Mouse (Mus musculus): Measurements from ENCODE around the gene Chchd6.

Chchd6 gene

DNA sequence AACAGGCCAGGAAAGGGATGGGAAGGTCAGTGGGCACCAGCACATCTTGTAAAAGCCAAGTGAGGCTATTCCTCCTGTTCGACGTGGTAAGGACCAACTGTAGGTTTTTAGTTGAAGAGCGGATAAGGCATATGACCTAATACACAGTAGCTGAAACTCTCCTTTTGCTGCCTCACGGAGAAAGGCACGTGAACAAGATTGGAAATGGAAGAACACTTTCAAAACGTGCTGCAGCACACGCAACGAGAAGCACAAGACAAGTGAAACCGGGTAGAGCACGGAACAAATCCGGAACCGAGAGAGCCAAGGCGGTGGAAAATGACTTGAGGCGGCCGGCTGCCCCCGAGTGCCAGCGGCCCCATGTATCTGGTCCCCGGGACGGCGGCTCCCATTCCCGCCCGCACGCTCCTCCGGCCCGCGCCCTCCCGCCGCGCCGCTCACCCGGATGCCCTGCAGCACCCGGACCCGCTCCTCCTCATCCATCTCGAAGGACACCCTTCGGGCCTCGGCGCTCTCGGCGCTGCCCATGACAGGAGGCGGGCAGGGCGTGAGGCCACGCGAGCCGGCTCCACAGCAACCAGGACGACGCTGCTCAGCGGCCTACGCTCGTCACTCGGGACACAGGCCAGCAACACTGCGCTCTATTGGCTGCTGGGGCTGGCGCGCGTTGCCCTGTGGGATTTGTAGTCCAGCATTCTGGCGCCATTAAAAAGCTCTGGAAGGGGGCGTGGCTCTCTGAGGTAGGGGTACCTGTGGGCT is at the start of gene Chchd6:
TSS of gene Chchd6 (minus strand) at position 635 of the 759 bp plus-strand sequence.
- peak; percentile 84 for DNase-seq (ENCODE audit: low read depth)

DNA sequence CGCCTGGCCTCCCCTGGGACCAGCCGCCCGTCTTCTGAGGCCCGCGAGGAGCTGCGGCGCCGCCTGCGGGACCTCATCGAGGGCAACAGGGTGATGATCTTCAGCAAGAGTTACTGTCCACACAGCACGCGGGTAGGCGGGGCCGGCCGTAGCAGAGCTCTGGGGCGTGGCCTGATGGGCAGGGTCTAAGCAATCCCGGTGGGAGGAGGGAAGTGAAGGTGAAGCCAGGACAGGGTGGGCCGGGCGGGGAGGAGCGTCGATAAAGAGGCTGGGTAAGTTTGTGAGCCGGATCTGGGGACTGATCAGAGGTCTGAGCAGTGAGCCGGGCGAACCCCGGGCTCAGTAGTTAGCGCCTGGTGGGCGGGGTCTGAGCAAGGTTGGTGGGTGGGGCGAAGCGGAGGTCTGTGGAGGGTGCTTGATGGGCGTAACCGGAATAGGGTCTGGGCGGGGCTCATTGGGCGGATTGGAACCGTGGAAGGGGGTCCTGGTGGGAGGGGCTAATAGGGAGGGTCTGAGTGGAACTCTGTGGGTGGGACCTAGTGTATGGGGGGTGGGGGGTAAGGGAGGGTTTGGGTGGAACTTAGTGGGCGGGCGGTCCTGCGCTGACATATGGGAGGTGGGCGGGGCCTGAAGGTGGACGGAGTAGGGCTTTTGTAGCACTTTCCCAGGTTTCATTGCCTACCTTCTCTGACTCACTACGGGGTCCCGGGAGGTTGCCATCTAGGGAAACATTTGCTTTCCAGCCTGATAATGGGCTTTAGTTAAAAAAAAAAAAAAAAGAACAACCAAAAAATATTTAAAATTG is 49.0 kb upstream of the Chchd6 start:
- peak; percentile 87 for DNase-seq (ENCODE audit: low read depth)

DNA sequence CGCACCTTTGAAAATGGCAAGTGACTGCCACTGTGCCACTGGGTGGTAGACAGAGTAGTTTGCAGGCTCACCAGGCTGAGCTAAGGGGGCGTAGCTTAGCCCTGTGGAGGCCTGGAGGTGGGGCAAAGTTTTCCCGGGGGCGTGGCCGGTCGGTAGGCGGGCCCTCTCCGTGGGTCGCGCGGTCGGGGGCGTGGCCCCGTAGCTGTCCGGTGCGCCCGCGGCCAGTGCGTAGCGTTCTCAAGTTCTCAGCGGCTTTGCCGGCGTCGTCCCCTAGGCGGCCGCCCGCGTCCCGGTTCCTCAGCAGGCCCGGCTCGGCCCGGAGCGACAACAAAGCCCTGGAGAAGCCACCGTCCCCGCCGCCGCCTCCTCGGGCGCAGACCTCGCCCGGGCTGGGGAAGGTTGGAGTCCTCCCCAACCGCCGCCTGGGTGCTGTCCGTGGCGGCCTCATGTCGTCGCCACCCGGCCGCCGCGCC is 48.4 kb upstream of the Chchd6 start, which contains the start of gene Txnrd3:
TSS of gene Txnrd3 (plus strand) at position 191 of the 473 bp plus-strand sequence.
- DNase-seq (ENCODE audit: low read depth), result peak; percentile 72

DNA sequence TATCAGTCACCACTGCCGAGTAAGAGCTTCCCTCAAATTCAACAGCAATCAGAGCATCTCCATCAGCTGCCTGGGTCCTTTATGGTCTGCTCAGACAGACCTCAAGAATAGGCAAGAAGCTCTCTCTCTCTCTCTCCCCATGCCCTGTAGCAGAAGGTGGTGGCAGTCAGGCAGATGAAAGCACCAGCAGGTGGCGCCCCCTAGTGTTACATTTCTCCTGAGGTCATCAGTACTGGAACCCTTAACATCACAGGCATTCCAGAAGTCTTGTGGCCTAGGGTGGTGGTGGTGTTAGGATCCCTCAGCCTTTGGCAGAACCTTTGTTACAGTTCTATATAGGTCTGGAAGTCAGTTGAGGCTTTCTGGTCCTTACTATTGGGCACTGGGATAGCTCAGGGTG is 43.6 kb upstream of the Chchd6 start:
- peak; percentile 38 for DNase-seq (ENCODE audit: low read depth)

DNA sequence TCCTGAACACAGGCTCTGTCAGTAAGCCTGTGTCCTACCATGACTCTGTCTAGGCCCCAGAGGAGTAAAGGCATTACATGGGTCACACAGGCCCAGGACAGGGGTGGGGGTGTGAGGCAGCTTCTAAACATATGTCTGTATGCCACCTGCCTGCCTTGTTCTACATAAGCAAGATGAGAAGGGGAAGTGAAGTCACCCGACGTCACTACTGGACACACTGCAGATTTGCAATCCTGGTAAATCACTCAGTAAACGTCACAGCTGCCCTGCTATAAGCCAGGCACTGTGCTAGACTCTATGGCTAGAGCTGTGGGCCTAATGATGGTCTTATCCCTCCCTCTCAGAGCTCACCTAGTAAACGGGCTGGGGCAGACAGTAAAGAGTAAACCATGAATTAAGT is 42.5 kb upstream of the Chchd6 start:
- DNase-seq (ENCODE audit: low read depth), result no peak

DNA sequence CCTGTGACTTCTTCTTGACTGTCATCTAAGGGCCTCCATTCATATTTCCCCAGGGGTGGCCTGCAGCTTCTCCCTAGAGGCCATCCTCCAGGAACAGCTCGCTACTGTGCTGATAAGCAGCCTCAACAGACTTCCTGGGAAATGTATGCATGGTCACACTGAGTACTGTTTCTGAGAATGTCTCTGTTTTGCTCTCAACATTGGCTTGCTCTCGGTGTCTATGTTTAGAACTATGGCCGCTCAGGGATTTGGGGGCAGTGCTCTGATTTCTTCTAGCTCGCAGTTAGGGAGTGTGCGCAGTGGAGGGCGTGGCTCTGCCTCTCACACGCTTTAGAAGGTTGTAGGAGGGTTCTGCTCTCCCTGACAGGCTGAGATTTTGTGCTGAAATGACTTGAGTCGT is 38.9 kb upstream of the Chchd6 start:
- DNase-seq (ENCODE audit: low read depth), result no peak

DNA sequence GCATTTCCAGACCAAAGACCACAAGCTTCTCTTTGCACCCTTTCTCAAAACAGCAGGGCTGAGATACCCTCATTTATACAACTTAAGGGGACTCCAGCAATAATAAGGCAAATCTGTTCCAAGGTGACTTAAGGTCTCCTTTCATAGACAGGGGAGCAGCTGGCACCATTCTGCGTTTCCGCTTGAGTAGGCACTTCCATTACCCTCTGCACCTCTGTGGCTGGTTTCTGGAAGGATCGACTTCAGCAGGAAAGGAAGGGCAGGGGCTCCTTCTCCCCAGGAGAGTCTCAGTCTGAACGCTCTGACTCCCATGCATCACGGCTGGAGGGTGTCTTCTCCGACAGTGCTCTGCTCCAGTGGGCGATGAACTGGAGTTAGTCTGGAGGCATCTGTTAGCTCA is 37.7 kb upstream of the Chchd6 start:
- DNase-seq (ENCODE audit: low read depth), result no peak

DNA sequence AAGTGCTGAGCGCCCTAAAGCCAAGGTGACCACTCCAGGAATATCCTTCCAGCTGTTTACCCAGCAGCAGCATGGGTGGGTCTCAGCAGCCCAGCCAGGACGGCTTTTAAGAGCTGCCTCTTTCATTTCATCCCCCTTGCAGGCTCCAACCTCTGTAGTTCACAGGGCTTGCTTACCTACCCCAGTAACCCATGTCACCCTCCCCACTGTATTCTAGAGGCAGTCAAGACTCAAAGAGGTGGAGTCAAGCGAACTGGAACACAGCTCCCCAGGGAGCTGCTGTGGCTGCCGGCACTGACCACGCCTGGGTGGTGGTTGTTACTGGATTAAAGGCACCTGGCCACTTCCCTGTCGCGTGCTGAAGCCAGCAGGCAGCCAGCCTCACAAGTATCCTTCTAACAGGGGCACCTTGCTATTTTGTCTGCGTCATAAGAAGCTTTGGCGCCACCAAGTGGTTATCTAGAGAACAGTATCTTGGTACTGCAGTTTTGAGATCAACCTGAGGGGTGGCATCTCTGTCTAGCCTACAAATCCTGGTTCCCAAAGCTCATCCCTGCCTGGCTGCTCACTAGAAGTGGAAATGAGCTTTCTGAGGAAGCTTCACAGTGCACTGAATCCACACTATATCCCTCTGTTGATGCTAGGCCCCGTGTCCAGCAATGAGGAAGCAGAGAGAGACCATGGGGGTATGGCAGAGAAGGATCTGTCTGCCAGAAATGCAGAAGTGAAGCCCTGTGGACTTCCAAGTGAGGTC is 36.5 kb upstream of the Chchd6 start:
- DNase-seq (ENCODE audit: low read depth), result peak; percentile 51

DNA sequence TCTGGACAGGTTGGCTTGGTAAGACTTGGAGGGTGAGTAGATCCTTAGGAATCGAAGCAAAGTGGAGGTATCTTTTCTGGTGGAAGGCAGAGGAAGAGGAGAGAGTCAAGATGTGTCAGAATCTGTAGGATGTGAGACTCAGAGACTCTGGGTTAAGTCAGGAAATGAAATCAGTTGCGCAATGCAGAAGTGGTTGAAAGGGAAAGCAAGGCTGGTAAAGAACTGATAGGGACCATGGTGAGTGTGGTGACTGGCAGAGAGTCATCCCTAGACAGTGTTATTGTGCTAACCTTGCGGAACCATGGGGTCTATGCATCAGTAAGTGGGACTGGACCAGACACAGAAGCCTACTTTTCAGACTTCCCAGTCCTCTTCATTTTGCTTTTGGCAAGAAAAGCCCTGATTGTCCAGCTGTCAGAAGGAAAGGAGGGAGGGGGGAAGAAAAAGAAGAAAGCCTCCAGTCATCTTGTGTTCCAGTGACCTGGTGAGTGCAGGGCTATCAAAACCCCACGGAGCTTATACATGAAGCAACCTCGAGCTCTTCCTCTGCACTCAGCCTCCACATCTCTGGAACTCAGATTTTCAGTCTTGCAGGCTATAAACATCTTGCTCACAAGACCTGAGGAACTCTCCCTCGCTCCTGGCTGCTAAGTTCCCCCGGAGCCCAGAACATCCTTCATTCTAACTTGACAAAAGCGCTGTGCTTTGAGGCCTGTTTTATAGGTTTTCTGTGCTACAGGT is 32.8 kb upstream of the Chchd6 start:
- no peak for DNase-seq (ENCODE audit: low read depth)

DNA sequence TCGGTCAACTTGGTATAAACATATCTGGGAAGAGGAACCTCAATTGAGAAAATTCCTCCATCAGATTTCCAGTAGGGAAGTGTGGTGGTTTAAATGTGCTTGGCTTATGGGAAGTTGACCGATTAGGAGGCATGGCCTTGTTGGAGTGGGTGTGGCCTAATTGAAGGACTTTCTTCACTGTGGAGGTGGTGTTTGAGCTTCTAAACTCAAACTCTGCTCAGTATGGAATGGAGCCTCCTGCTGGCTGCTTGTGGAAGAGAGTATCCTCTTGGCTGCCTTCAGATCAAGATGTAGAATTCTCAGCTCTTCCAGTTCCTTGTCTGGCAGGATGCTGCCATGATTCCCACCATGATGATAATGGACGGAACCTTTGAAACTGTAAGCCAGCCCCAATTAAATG is 27.2 kb upstream of the Chchd6 start:
- DNase-seq (ENCODE audit: low read depth), result no peak

DNA sequence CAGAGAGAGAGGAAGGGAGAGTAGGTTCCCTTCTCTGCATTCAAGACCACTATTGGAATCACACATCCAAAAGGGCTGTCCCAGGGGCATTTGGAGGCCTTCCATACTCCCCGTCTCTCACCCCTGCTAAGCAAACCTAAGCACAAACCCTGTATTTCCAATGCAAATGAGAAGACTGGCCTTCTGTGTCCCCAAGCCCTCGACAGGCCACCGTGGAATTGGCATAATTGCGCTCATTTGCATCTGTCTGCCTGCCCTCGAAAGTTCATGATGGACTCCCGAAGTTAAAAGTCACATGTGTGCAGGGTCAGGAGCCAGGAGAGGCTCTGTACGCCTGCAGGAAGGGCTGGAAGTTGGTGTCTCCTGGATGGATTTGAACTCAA is 19.9 kb upstream of the Chchd6 start:
- no peak for DNase-seq (ENCODE audit: low read depth)

DNA sequence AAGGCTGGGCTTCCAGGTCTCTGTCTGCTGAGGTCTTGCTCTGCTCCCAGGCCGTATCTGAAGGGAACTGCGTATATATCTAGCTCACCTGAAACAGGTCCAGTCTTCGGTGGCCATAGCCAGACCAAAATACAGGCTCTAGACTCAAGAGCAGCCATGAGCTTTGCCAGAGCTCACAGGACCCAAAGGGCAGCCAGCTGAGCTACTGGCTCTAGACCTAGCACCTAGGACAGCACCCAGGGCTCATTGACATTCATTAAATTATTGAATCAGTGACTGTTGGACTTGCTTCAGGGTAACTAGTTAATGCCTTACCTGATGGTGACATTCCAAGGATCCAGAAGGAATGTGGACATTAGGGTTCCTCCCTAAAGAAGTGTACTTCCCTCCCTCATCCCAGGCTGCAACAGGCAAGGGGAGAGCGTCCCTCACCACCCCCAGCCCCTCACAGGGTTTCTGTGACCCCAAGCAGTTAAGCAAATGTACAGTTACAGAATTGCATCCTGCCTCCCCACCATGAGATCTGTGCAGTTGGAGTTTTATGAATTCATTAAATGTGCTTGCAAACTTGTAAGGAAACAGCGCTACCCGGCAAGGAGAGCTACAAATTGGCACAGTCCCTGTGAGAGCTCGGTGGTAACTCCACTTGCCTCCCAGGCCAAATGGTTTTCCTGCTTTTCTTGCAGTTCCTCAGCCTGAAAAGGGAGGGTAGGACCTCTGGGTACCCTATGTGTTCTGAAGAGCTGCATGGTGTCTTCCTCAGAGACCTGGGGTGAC is 19.3 kb upstream of the Chchd6 start:
- no peak for DNase-seq (ENCODE audit: low read depth)

DNA sequence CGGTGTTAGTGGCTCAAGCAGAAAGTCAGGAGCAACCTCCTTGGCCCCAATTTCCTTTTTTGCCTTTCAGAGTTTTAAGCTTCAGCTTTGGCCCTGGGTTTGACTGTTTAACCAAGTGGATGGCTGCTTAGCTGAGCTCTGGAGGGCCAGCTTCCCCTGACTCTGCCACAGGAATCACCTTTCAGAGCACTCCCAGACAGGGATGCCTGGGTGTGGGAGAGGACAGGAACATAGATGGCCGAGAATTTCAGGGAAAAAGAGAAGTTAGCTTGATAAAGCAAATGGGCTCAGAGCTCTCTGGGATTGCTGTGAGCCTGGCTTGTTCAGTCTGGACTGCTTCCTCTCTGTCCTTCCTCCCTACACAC is 18.6 kb upstream of the Chchd6 start:
- no peak for DNase-seq (ENCODE audit: low read depth)

DNA sequence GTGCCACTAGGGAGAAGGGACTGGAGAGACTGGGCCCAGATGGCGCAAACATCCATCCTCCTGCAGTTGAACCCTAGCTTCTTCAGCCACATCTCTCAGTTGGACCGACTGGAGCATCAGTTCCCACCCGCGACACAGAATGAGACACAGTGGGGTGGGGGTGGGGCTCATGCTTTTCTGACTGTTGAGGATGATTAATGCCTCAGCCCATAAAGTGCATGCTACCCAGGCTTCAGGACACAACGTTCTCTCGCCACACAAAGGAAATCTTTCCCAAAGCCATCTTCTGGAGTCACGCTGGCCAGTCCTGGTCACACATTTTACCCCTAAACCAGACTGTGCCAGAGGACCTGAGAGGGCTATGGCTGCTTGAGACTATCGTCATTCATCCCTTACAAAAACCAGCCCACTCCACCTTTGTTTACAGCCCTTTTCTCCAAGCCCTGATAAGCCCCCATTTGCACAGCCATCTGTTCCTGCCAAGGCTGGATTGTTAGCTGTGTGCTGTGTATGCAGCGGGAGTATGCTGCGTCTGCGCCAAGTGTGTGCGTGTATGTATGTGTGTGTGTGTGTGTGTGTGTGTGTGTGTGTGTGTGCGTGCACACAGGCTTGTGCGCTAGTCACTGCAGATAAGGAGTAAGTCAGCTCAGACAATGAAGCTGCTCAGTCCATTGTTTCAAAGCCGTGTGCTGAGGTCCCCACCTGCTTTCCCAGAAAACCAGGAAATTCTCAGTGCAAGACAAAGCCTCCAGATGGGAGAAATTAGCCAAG is 18.1 kb upstream of the Chchd6 start:
- no peak for DNase-seq (ENCODE audit: low read depth)

DNA sequence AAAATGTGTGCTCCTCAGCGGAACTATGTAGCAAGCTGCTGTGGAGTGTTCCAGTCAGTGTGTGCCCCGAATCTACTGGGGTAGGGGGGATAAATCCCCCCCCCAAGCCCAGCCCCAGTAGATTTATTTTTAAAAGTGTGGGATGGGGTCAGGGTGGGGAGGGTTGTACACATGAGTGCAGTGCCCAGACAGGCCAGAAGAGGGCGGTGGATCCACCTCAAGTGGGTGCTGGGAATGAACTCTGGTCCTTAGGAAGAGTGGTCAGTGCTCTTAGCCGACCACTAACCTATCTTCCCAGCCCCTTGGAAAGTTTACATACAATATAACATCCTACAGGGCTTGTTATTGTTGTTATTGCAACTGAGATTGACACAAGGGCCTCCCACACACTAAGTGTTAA is 12.5 kb upstream of the Chchd6 start:
- no peak for DNase-seq (ENCODE audit: low read depth)

DNA sequence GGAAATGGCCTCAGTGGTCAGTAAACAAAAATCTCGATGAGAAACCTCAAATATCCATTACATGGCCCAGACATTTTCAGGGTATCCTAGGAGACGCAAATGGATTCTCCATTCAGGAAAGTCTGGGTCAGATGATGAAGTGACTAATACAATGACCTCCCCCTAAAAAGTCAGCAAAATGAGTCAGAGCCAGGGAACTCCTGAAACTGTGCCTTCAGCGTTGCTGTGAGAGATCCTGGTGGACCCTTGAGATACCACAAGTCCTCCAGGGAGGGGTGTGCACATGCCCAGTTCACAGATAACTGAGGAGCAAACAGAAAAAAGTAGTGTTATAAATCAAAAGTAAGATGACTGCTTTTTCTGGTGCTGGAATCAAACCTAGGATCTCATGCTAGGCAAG is 10.6 kb upstream of the Chchd6 start:
- DNase-seq (ENCODE audit: low read depth), result no peak

DNA sequence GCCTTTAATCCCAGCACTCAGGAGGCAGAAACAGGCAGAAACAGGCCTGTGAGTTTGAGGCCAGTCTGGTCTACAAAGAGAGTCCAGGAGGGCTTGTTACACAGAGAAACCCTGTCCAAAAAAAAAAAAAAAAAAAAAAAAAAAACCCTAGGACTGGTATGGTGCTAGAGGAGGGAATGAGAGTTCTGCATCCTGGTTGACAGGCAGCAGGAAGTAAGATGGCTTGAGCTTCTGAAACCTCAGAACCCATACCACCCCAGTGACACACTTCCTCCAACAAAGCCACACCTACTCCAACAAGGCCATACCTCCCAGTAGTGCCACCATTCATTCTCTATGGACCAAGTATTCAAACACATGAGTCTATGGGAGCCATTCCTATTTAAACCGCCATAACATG is 1.1 kb upstream of the Chchd6 start:
- no peak for DNase-seq (ENCODE audit: low read depth)

DNA sequence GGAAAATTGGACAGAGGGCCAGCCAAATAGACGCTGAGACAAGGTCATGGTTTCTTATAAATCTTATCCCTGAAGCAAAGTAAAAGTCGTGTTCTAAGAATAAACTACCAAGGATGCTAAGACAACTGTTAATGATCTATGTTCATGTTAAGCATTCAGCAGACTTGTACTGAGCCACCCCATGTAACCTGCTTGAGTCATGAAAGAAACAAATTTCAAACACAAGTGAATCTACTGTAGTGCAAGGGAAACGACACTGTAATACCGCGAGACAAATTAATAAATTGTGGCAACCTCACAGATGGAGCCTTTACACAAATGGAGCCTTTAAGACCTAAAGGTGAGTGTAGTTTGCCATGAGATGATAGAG is 310 bp upstream of the Chchd6 start:
- no peak for DNase-seq (ENCODE audit: low read depth)

DNA sequence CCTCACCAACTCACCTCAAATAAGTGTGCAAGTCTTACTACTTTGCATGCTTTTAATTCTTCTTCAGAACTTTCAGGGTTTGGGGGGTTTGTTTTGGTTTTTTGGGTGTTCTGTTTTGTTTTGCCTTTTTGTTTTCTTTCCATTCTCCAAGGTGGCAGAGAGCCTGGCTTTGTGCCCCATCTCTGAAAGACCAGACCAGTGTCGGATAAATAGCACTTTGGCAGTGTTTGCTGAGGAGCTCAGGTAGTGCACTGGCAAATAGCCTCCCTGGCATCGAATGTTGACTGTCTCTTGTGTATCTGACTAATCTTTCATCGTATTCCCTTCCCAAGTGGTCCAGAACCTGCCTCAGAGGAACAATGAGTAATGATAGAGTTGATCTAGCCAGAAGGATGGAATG is 3.4 kb downstream of the Chchd6 start:
- no peak for DNase-seq (ENCODE audit: low read depth)

DNA sequence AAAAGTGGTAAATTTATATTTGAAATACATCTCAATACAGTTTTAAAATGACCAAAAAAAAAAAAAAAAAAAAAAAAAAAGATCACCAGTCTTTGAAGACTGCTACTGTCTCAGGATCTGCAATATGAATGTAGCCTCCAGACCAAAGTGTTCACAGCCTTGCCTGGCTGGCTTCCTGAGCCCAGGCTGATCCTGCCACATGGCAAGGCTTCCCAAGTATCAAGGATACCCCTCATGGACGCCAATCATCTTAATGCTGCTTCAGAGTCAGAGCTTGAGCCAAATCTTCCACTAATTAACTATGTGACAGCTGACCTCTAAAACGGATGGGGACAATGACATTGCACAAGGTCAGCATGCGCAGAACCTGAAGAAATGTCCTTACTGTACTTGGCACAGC is 3.9 kb downstream of the Chchd6 start:
- DNase-seq (ENCODE audit: low read depth), result no peak

DNA sequence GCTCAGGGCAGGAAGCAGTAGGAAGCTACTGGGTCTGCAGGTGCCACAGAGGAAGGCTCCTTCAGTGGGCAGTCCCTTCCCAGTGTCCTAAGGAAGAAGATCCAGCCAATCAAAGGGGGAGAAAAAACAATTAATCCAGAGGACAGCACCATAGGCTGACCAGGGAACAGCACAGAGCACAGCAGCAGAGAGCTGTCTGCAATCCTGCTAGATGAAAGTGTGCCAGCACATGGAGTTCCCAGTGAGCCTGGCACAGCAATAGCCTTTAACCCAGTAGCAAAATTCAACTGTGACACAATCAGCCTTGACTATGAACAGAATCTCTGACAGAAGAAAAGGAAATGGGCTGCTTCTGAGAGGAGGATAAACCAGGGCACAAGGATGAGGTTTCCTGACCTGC is 9.8 kb downstream of the Chchd6 start:
- no peak for DNase-seq (ENCODE audit: low read depth)
